Mouse (Mus musculus): ENCODE results near the gene Gm20388. TPM values are rescaled to one million over a fixed set of nuclear protein-coding genes. Genes with fewer than 3 reads are reported as not detected.

The Gm20388 gene
- polyA plus RNA-seq, 1 experiment: 28.1 TPM

GRCm38 (mm10) chr8:120382436-120383203, 472.0 kb downstream of the Gm20388 start:
- Histone ChIP-seq H3K4me3 (ENCODE audit: low read depth, low read length) (no peak overlapping the region), H3K4me1 (ENCODE audit: control insufficient read depth, insufficient read depth, low read length) (no peaks in the 10 kb centered on the region), H3K9ac (ENCODE audit: low read depth, poor library complexity, severe bottlenecking) (no peak overlapping the region), H3K27ac (ENCODE audit: insufficient read depth, low read length) (no peak overlapping the region), H3K27me3 (ENCODE audit: control insufficient read depth, insufficient read depth, low read length, poor library complexity, severe bottlenecking) (no peaks in the 10 kb centered on the region), H3K36me3 (ENCODE audit: control insufficient read depth, insufficient read depth, low read length, poor library complexity, severe bottlenecking) (no peaks in the 10 kb centered on the region), H3K9me3 (replicated peaks; ENCODE audit: control insufficient read depth, insufficient read depth, low read length, poor library complexity, severe bottlenecking) (no peaks in the 10 kb centered on the region)
- TF ChIP-seq EP300 (IDR thresholded peaks at IDR 0.05; ENCODE audit: insufficient read depth, low read depth, low read length) (no peak), CTCF (IDR thresholded peaks at IDR 0.05; ENCODE audit: low read depth, low read length) (no peak), POLR2A (IDR thresholded peaks at IDR 0.05; ENCODE audit: insufficient read depth, low read length) (no peak)

GRCm38 (mm10) chr8:120383204-120383560, 472.5 kb downstream of the Gm20388 start:
- no peak overlapping the region for H3K4me3 ChIP-seq (ENCODE audit: low read depth, low read length)
- TF ChIP-seq CTCF (IDR thresholded peaks at IDR 0.05; ENCODE audit: low read depth, low read length) (no peak), POLR2A (IDR thresholded peaks at IDR 0.05; ENCODE audit: insufficient read depth, low read length) (no peak), EP300 (IDR thresholded peaks at IDR 0.05; ENCODE audit: insufficient read depth, low read depth, low read length) (no peak)
- no peak overlapping the region for H3K27ac ChIP-seq (ENCODE audit: insufficient read depth, low read length)
- no peak overlapping the region for H3K9ac ChIP-seq (ENCODE audit: low read depth, poor library complexity, severe bottlenecking)
- no peaks in the 10 kb centered on the region for H3K9me3 ChIP-seq (replicated peaks; ENCODE audit: control insufficient read depth, insufficient read depth, low read length, poor library complexity, severe bottlenecking)
- no peaks in the 10 kb centered on the region for H3K36me3 ChIP-seq (ENCODE audit: control insufficient read depth, insufficient read depth, low read length, poor library complexity, severe bottlenecking)
- no peaks in the 10 kb centered on the region for H3K27me3 ChIP-seq (ENCODE audit: control insufficient read depth, insufficient read depth, low read length, poor library complexity, severe bottlenecking)
- no peaks in the 10 kb centered on the region for H3K4me1 ChIP-seq (ENCODE audit: control insufficient read depth, insufficient read depth, low read length)

GRCm38 (mm10) chr8:120383713-120384112, 473.1 kb downstream of the Gm20388 start:
- H3K4me1 ChIP-seq (ENCODE audit: control insufficient read depth, insufficient read depth, low read length): no peaks in the 10 kb centered on the region
- no peaks in the 10 kb centered on the region for H3K36me3 ChIP-seq (ENCODE audit: control insufficient read depth, insufficient read depth, low read length, poor library complexity, severe bottlenecking)
- TF ChIP-seq CTCF (IDR thresholded peaks at IDR 0.05; ENCODE audit: low read depth, low read length) (no peak), EP300 (IDR thresholded peaks at IDR 0.05; ENCODE audit: insufficient read depth, low read depth, low read length) (0 out of 2 replicates have a peak, but pooled peaks have one; percentile 45)
- H3K27ac ChIP-seq (ENCODE audit: insufficient read depth, low read length): no peak overlapping the region
- no peaks in the 10 kb centered on the region for H3K27me3 ChIP-seq (ENCODE audit: control insufficient read depth, insufficient read depth, low read length, poor library complexity, severe bottlenecking)
- no peak overlapping the region for H3K9ac ChIP-seq (ENCODE audit: low read depth, poor library complexity, severe bottlenecking)
- no peak overlapping the region for H3K4me3 ChIP-seq (ENCODE audit: low read depth, low read length)
- no peaks in the 10 kb centered on the region for H3K9me3 ChIP-seq (replicated peaks; ENCODE audit: control insufficient read depth, insufficient read depth, low read length, poor library complexity, severe bottlenecking)

- Histone ChIP-seq H3K27ac (ENCODE audit: insufficient read depth, low read length) (no peak overlapping the region), H3K36me3 (ENCODE audit: control insufficient read depth, insufficient read depth, low read length, poor library complexity, severe bottlenecking) (no peaks in the 10 kb centered on the region), H3K9ac (ENCODE audit: low read depth, poor library complexity, severe bottlenecking) (no peak overlapping the region), H3K9me3 (replicated peaks; ENCODE audit: control insufficient read depth, insufficient read depth, low read length, poor library complexity, severe bottlenecking) (no peaks in the 10 kb centered on the region), H3K4me3 (ENCODE audit: low read depth, low read length) (no peak overlapping the region), H3K4me1 (ENCODE audit: control insufficient read depth, insufficient read depth, low read length) (no peaks in the 10 kb centered on the region), H3K27me3 (ENCODE audit: control insufficient read depth, insufficient read depth, low read length, poor library complexity, severe bottlenecking) (no peaks in the 10 kb centered on the region)
- no peak for TF ChIP-seq EP300 (IDR thresholded peaks at IDR 0.05; ENCODE audit: insufficient read depth, low read depth, low read length)
- TF ChIP-seq CTCF (IDR thresholded peaks at IDR 0.05; ENCODE audit: low read depth, low read length): peak; percentile 56
- TF ChIP-seq POLR2A (IDR thresholded peaks at IDR 0.05; ENCODE audit: insufficient read depth, low read length): no peak
Observed at GRCm38 (mm10) chr8:120384745-120385144, 474.1 kb downstream of the Gm20388 start.

- Histone ChIP-seq H3K9ac (ENCODE audit: low read depth, poor library complexity, severe bottlenecking) (no peak overlapping the region), H3K4me3 (ENCODE audit: low read depth, low read length) (no peak overlapping the region), H3K36me3 (ENCODE audit: control insufficient read depth, insufficient read depth, low read length, poor library complexity, severe bottlenecking) (no peaks in the 10 kb centered on the region), H3K9me3 (replicated peaks; ENCODE audit: control insufficient read depth, insufficient read depth, low read length, poor library complexity, severe bottlenecking) (no peaks in the 10 kb centered on the region), H3K27ac (ENCODE audit: insufficient read depth, low read length) (no peak overlapping the region), H3K4me1 (ENCODE audit: control insufficient read depth, insufficient read depth, low read length) (no peaks in the 10 kb centered on the region), H3K27me3 (ENCODE audit: control insufficient read depth, insufficient read depth, low read length, poor library complexity, severe bottlenecking) (no peaks in the 10 kb centered on the region)
- no peak for TF ChIP-seq POLR2A (IDR thresholded peaks at IDR 0.05; ENCODE audit: insufficient read depth, low read length)
- no peak for TF ChIP-seq EP300 (IDR thresholded peaks at IDR 0.05; ENCODE audit: insufficient read depth, low read depth, low read length)
- no peak for TF ChIP-seq CTCF (IDR thresholded peaks at IDR 0.05; ENCODE audit: low read depth, low read length)
Observed at GRCm38 (mm10) chr8:120388246-120388645, 477.6 kb downstream of the Gm20388 start.

- no peaks in the 10 kb centered on the region for H3K4me1 ChIP-seq (ENCODE audit: control insufficient read depth, insufficient read depth, low read length)
- H3K4me3 ChIP-seq (ENCODE audit: low read depth, low read length): no peak overlapping the region
- no peaks in the 10 kb centered on the region for H3K27me3 ChIP-seq (ENCODE audit: control insufficient read depth, insufficient read depth, low read length, poor library complexity, severe bottlenecking)
- H3K36me3 ChIP-seq (ENCODE audit: control insufficient read depth, insufficient read depth, low read length, poor library complexity, severe bottlenecking): no peaks in the 10 kb centered on the region
- no peak overlapping the region for H3K9ac ChIP-seq (ENCODE audit: low read depth, poor library complexity, severe bottlenecking)
- TF ChIP-seq CTCF (IDR thresholded peaks at IDR 0.05; ENCODE audit: low read depth, low read length): no peak
- no peak for TF ChIP-seq POLR2A (IDR thresholded peaks at IDR 0.05; ENCODE audit: insufficient read depth, low read length)
- TF ChIP-seq EP300 (IDR thresholded peaks at IDR 0.05; ENCODE audit: insufficient read depth, low read depth, low read length): no peak
- H3K27ac ChIP-seq (ENCODE audit: insufficient read depth, low read length): no peak overlapping the region
- H3K9me3 ChIP-seq (replicated peaks; ENCODE audit: control insufficient read depth, insufficient read depth, low read length, poor library complexity, severe bottlenecking): no peaks in the 10 kb centered on the region
Observed at GRCm38 (mm10) chr8:120390598-120390997, 480.0 kb downstream of the Gm20388 start.

Measured in ES-Bruce4 (cell line).